Mouse (Mus musculus): ENCODE measurements around the gene Xndc1.
"Not testable (repeated sequence)": the region's sequence is repeated elsewhere in the genome, so short reads cannot be mapped to it uniquely, and the experiment has no call there.

The Xndc1 gene

GRCm38 (mm10) chr7:102065046-102065891, at the start of gene Xndc1, which contains the start of the genes Rnf121 and Xntrpc:
Xndc1 (plus strand) TSS chr7:102065511.
Rnf121 (minus strand) TSS chr7:102065469.
Xntrpc (plus strand) TSS chr7:102065713.
- peak; percentile 86 for DNase-seq (ENCODE audit: low spot score)

- DNase-seq (ENCODE audit: low spot score): no peak
Measured at GRCm38 (mm10) chr7:102016936-102017335, 48.4 kb upstream of the Xndc1 start.

GRCm38 (mm10) chr7:102017452-102017851, 47.9 kb upstream of the Xndc1 start:
- DNase-seq (ENCODE audit: low spot score): no peak

GRCm38 (mm10) chr7:102018034-102018433, 47.3 kb upstream of the Xndc1 start:
- no peak for DNase-seq (ENCODE audit: low spot score)

- no peak for DNase-seq (ENCODE audit: low spot score)
Measured at GRCm38 (mm10) chr7:102018590-102018989, 46.7 kb upstream of the Xndc1 start, which contains the start of gene Il18bp. Il18bp (minus strand) TSS chr7:102018690.

- DNase-seq (ENCODE audit: low spot score): no peak
Measured at GRCm38 (mm10) chr7:102019362-102019761, 45.9 kb upstream of the Xndc1 start.

GRCm38 (mm10) chr7:102020934-102021333, 44.4 kb upstream of the Xndc1 start:
- not testable (repeated sequence) for DNase-seq (ENCODE audit: low spot score)

GRCm38 (mm10) chr7:102023821-102024220, 41.5 kb upstream of the Xndc1 start:
- no peak for DNase-seq (ENCODE audit: low spot score)

GRCm38 (mm10) chr7:102025187-102026119, 39.9 kb upstream of the Xndc1 start:
- no peak for DNase-seq (ENCODE audit: low spot score)

- no peak for DNase-seq (ENCODE audit: low spot score)
Measured at GRCm38 (mm10) chr7:102034904-102035303, 30.4 kb upstream of the Xndc1 start.

- no peak for DNase-seq (ENCODE audit: low spot score)
Measured at GRCm38 (mm10) chr7:102035534-102035933, 29.8 kb upstream of the Xndc1 start.

- DNase-seq (ENCODE audit: low spot score): no peak
Measured at GRCm38 (mm10) chr7:102037318-102037717, 28.0 kb upstream of the Xndc1 start.

- no peak for DNase-seq (ENCODE audit: low spot score)
Measured at GRCm38 (mm10) chr7:102042314-102042713, 23.0 kb upstream of the Xndc1 start.

GRCm38 (mm10) chr7:102048524-102048923, 16.8 kb upstream of the Xndc1 start:
- not testable (repeated sequence) for DNase-seq (ENCODE audit: low spot score)

GRCm38 (mm10) chr7:102061353-102061752, 4.0 kb upstream of the Xndc1 start:
- DNase-seq (ENCODE audit: low spot score): no peak

- no peak for DNase-seq (ENCODE audit: low spot score)
Measured at GRCm38 (mm10) chr7:102062203-102062602, 3.1 kb upstream of the Xndc1 start.

- DNase-seq (ENCODE audit: low spot score): no peak
Measured at GRCm38 (mm10) chr7:102063891-102064290, 1.4 kb upstream of the Xndc1 start.

- no peak for DNase-seq (ENCODE audit: low spot score)
Measured at GRCm38 (mm10) chr7:102064655-102065045, 661 bp upstream of the Xndc1 start.

- DNase-seq (ENCODE audit: low spot score): no peak
Measured at GRCm38 (mm10) chr7:102066363-102066762, 1.1 kb downstream of the Xndc1 start.

GRCm38 (mm10) chr7:102076714-102077296, 11.5 kb downstream of the Xndc1 start:
- no peak for DNase-seq (ENCODE audit: low spot score)

GRCm38 (mm10) chr7:102078517-102078916, 13.2 kb downstream of the Xndc1 start:
- no peak for DNase-seq (ENCODE audit: low spot score)

GRCm38 (mm10) chr7:102080311-102080710, 15.0 kb downstream of the Xndc1 start:
- DNase-seq (ENCODE audit: low spot score): no peak

All from left cerebral cortex, adult 11 months (tissue).